Mouse (Mus musculus): ENCODE data around the gene Cyp2a22. TPM values are rescaled to one million over a fixed set of nuclear protein-coding genes. Genes with fewer than 3 reads are reported as not detected.

The Cyp2a22 gene
- not detected for polyA plus RNA-seq (2017; shearing (Covaris generic))

GRCm38 (mm10) chr7:26939262-26939661 lies at the start of gene Cyp2a22:
Cyp2a22 (minus strand) TSS chr7:26939384.

Other genes starting within 250 kb of the Cyp2a22 start
- not detected for gene Cyp2b19, start 182.2 kb downstream of the Cyp2a22 start, polyA plus RNA-seq (2017; shearing (Covaris generic))
- not detected for gene Cyp2g1, start 130.5 kb downstream of the Cyp2a22 start, polyA plus RNA-seq (2017; shearing (Covaris generic))
- gene Cyp2a5, start 104.1 kb downstream of the Cyp2a22 start, polyA plus RNA-seq (2017; shearing (Covaris generic)) = not detected
- not detected for gene Cyp2a12, start 89.7 kb upstream of the Cyp2a22 start, polyA plus RNA-seq (2017; shearing (Covaris generic))
- gene Cyp2f2, start 180.5 kb upstream of the Cyp2a22 start, polyA plus RNA-seq (2017; shearing (Covaris generic)) = not detected
- gene Cyp2t4, start 214.3 kb upstream of the Cyp2a22 start, polyA plus RNA-seq (2017; shearing (Covaris generic)) = 0.17 TPM
- 82.0 TPM for gene Egln2, start 227.4 kb upstream of the Cyp2a22 start, polyA plus RNA-seq (2017; shearing (Covaris generic))
- 152 TPM for gene Rab4b, start 239.5 kb upstream of the Cyp2a22 start, polyA plus RNA-seq (2017; shearing (Covaris generic))
- gene Gm21983, start 241.7 kb upstream of the Cyp2a22 start, polyA plus RNA-seq (2017; shearing (Covaris generic)) = 0.54 TPM
- not detected for gene Mia, start 241.8 kb upstream of the Cyp2a22 start, polyA plus RNA-seq (2017; shearing (Covaris generic))

Data from activated CD4-positive, CD25-positive, alpha-beta regulatory T cell, adult 9 weeks (primary cell).